Mouse (Mus musculus) liver (tissue): Measurements from ENCODE around the gene Rspry1.
A peak's percentile ranks its signal among the peaks of the same experiment; 100 is the strongest.

Source experiments
- DNase-seq: peaks from one replicate; pipeline ENCODE4 v3.0.0-alpha.2; 2020; ENCODE audit warnings: mixed read lengths

The Rspry1 gene

GRCm38 (mm10) chr8:94604030-94604429, 2.3 kb downstream of the Rspry1 start:
- no peak for DNase-seq

DNA sequence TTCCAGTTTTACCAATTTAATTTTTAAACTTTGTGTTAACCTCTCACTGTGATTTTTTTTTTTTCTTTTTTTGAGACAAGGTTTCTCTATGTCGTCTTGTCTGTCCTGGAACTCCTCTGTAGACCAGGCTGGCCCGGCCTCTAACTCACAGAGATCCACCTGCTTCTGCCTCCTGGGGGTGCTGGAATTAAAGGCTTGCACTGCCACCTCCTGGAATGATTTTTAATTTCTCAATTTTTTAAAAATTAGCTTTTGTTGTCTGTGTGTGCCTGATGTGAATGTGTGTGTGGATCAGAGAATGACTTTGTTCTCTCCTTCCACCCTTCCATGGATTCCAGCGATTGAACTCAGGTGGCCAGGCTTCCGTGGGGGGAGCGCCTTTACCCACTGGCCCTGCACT, 5.3 kb downstream of the Rspry1 start:
- DNase-seq = no peak

DNA sequence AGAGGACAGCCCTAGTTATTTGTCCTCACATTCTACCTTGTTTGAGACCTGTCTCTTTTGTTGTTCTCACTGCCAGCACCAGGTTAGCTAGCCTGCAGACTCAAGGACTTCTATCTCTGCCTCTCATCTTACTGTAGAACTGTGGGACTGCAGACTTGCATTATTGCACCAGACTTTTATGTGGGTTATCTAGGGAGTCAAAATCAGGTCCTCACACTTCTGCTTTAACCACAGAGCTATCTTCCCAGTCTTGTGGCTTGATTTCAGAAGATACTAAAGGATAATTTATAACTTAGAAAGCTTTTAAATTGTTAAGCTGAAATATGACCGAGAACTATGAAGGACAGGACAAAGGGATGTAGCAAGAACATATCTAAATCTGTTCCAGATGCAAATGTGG, 23.1 kb downstream of the Rspry1 start:
- DNase-seq = no peak

DNA sequence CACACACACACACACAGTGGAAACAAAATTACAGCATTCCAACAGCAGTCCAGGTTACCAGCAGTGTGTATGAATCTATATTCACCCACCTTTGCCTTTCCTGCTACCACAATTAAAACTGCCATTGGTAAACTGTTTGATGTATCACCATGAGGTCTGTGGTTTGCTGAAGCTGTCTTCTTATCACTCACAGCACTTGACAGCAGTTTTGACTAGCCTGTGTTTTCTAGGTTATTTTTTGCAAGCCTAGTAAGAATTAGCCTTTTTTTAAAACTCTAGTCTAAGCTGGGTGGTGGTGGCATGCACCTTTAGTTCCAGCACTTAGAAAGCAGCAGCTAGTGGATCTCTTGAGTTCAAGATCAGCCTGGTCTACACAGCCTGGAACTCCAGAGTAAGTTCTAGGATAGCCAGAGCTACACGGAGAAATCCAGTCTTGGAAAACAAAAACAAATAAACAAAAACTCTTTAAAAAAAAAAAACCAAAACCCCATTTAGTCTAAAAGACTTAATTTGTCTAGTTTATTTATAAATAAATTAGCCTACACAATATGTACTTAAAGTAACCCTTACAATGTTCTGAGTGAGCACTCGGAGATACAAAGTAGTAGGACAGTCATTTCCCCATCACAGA, 31.9 kb downstream of the Rspry1 start:
- DNase-seq = no peak

DNA sequence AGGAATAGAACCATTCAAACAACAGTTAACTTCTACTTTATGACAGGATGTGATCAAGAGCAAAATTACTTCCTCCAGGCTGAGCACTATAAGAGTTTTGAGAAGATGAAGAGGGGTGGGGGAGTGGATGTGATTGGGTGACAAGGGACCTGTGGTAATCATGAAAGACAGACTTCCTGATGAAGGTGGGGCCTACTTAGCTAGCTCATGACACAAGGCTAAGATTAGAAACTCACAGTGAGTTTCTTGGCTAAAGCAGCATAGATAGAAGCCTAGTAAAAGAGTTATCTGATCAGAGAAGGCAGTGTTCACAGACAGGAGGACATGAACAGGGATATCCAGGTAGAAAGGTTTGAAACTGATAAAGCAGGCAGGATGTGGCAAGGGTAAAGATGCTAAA, 32.5 kb downstream of the Rspry1 start:
- DNase-seq = peak; percentile 49

- no peak for DNase-seq
These were observed 39.4 kb downstream of the Rspry1 start for GRCm38 (mm10) chr8:94641183-94641582.

GRCm38 (mm10) chr8:94641938-94642337, 40.2 kb downstream of the Rspry1 start:
- no peak for DNase-seq

GRCm38 (mm10) chr8:94645202-94645601, 43.5 kb downstream of the Rspry1 start:
- DNase-seq = no peak

- DNase-seq = no peak
These were observed 44.4 kb downstream of the Rspry1 start for GRCm38 (mm10) chr8:94646165-94646564.

GRCm38 (mm10) chr8:94649496-94649895, 47.8 kb downstream of the Rspry1 start:
- no peak for DNase-seq

DNA sequence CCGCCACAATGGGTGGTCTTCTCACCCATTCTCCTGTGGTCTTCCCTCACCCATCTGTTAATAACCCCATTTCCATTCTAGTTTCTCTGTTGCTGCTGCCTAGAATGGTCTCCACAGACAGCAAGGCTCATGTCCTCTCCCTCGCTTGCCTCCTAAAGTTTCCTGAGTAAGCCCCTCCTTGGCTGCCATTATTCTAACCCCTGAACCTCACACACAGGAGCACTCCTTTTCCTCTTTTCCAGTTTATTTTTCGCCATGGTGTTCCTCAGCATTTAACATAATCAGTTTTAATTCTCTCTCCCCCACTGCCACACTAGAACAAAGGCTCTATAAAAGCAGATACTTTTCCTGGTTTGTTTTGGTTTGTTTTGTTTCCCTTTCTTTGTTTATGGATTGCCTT, 51.2 kb downstream of the Rspry1 start:
- DNase-seq = no peak

- DNase-seq = peak; percentile 15
These were observed 53.3 kb downstream of the Rspry1 start for GRCm38 (mm10) chr8:94654994-94655393.

- DNase-seq = no peak
These were observed 56.3 kb downstream of the Rspry1 start for GRCm38 (mm10) chr8:94658031-94658430.

- DNase-seq = no peak
These were observed 58.7 kb downstream of the Rspry1 start for GRCm38 (mm10) chr8:94660418-94660817.

DNA sequence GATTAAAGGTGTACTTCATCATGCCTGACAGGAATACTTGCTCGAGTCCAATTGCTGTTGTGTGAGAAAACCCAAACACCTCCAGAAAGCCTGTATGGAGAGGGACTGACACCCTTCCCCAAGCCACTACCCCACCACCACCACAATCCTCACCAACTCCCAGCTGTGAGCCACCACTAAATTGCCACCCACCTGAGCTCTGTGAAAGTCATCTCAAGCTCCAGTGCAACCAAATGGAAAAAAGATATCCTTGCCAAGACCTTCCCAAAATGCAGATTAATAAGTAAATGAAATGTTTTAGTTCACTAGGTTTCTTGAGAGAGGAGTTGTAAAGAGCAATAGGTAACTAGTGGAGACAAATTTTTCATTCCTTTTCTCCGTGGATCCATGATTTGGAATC, 63.0 kb downstream of the Rspry1 start:
- DNase-seq = no peak

DNA sequence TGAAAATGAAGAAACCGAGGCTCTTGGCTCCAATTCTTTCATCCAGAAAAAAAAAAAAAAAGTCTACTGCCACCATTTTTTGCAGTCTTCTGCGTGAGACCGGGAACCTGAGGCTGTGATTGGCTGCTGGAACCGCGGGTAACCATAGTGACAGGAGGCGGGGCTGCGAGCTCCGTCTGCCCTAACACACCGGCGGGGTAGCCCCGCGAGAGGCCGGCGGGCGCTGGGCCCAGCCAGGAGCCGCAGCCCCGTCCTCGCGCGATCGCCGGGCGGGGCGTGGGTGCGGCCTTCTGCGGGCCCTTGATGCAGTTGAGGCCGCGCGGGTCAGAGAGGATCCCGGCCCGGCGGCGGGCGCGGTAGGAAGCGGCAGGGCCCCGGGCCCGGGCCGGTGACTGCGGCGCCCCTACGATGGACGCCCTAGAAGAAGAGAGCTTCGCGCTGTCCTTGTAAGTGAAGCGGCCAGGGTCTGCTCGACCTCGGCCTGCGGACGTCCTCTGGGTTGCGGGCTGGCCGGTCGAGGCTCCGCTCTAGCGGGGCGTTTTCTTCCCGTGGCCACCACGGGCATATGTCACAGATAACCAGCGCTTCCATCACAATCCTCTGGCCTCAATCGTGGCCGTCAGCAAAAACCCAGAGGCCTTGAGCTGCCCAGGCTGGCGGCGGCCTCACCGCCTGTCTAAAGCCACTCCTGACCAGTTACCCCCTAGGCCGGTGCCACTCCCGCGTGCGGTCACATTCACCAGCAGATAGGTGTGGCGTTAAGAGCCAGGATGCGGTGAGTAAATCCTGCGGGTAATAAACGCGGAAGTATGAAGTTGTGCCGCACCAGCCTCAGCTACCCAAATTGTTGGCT, 64.9 kb downstream of the Rspry1 start, which contains the start of gene Arl2bp:
TSS of gene Arl2bp (plus strand) at position 145 of the 853 bp plus-strand sequence.
- DNase-seq = peak; percentile 95

- DNase-seq = no peak
These were observed 72.6 kb downstream of the Rspry1 start for GRCm38 (mm10) chr8:94674384-94674783.

DNA sequence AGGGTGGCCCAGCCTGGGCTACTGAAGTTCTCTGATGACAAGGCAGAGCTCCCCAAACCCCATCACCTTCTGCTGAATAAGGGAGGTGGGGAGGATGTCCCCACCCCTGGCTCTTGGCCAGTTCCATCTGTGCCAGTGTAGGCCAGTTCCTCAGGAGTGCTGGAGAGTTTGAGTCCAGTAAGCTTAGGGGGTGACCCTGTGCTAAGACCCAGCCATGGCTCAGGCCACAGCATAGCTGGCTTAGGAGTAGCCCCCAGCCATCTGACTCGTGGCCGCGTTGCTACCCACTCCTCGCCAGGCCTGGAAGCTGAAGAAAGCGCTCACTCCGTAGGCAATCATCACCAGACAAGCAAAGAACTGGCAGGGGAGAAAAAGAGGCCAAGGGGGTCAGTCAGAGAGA, 74.2 kb downstream of the Rspry1 start:
- DNase-seq = no peak

DNA sequence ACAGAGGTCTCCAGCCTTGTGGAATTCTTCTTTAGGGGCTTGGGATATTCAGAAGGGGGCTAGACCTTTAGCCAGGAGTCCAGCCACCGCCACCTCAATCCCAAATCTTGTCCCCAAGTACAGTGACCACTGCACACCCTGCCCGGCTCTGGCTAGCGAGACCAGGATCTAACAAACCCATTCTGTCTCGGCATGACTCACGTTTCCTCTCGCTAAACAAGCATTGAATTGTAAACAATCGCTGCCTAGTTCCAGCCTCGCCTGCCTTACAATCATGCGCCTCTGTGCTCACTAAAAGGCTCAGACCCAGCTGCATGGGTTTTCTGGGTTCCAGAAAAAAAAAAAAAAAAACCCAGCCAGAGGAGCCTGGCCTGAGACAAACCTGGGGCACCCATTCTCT, 76.8 kb downstream of the Rspry1 start:
- DNase-seq = no peak

GRCm38 (mm10) chr8:94680414-94680813, 78.7 kb downstream of the Rspry1 start:
- no peak for DNase-seq

GRCm38 (mm10) chr8:94682732-94683524, 81.2 kb downstream of the Rspry1 start:
- DNase-seq = no peak

DNA sequence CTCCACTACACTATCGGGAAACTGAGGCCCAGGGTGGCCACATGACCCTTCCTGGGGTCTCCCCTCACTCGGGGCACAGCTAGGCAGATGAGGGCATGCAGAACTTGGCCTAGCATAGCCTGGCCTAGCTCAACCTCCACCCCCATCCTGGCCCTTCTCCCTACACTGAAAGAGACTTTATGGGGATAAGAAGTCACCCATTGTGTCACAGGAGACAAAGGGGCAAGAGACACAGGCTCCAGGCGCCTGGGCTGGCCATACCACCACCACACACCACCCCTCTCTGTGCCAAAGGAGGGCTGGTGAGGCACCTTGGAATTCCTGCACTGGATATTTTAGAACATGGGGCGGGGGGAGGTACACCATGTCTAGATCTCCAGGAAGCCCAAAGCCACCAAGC, 82.5 kb downstream of the Rspry1 start:
- DNase-seq = no peak

DNA sequence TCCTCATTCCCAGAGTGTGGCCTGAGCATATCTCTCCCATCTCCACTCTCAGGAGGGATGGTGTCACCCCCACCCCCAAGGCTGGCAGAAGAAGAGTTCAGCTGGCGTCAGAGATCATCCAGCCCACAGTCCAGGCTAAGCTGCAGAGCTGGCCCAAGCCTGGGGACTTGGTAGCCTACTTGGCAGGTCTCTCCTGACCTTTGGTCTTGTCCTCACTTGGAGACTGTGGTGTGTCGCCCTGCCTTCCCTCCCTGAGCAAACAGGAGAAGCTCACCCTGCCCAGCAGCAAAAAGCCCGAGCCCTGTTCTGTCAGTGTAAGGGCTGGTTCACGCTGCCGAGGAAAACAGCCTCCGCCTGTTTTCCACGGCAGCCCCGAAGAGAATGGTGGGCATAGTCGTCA, 84.2 kb downstream of the Rspry1 start:
- no peak for DNase-seq

- DNase-seq = no peak
These were observed 93.0 kb downstream of the Rspry1 start for GRCm38 (mm10) chr8:94694701-94695100.
